Mouse (Mus musculus): ENCODE results near the gene Hs3st3b1. TPM values are rescaled to one million over a fixed set of nuclear protein-coding genes. Genes with fewer than 3 reads are reported as not detected.

The Hs3st3b1 gene
- polyA plus RNA-seq, 1 experiment from 2014 or later, result 13.1 TPM

- H3K4me3 ChIP-seq (replicated peaks), result peak overlapping the region; percentile 30
- peaks cover 9% of the 10 kb centered on the region for H3K27me3 ChIP-seq
- no peak overlapping the region for H3K9ac ChIP-seq
- peaks cover 30% of the 10 kb centered on the region for H3K4me1 ChIP-seq
- 4% methylated on average over 19 of the region's 19 CpGs for WGBS
- peak; percentile 61 for ATAC-seq (ENCODE audit: insufficient number of reproducible peaks, low FRiP score, low TSS enrichment, low read depth)
- H3K36me3 ChIP-seq, result no peaks in the 10 kb centered on the region
- H3K4me2 ChIP-seq (replicated peaks), result peak overlapping the region; percentile 45
- no peak overlapping the region for H3K27ac ChIP-seq (replicated peaks)
- H3K9me3 ChIP-seq (replicated peaks), result no peaks in the 10 kb centered on the region
Measured at GRCm38 (mm10) chr11:63951831-63952631, 29.9 kb upstream of the Hs3st3b1 start.

GRCm38 (mm10) chr11:63948371-63948770 is 26.3 kb upstream of the Hs3st3b1 start:
- Histone ChIP-seq H3K36me3 (no peaks in the 10 kb centered on the region), H3K4me3 (replicated peaks) (no peak overlapping the region), H3K9ac (no peak overlapping the region), H3K27me3 (peaks cover 8% of the 10 kb centered on the region), H3K9me3 (replicated peaks) (no peaks in the 10 kb centered on the region), H3K27ac (replicated peaks) (no peak overlapping the region), H3K4me2 (replicated peaks) (no peak overlapping the region), H3K4me1 (peaks cover 24% of the 10 kb centered on the region)
- WGBS, result 83% methylated on average over 11 of the region's 11 CpGs
- no peak for ATAC-seq (ENCODE audit: insufficient number of reproducible peaks, low FRiP score, low TSS enrichment, low read depth)

- 63% methylated on average over 2 of the region's 2 CpGs for WGBS
- Histone ChIP-seq H3K9ac (no peak overlapping the region), H3K9me3 (replicated peaks) (no peaks in the 10 kb centered on the region), H3K27me3 (peaks cover 3% of the 10 kb centered on the region), H3K4me2 (replicated peaks) (no peak overlapping the region), H3K36me3 (no peaks in the 10 kb centered on the region), H3K4me3 (replicated peaks) (no peak overlapping the region), H3K4me1 (peaks cover 12% of the 10 kb centered on the region), H3K27ac (replicated peaks) (no peak overlapping the region)
- no peak for ATAC-seq (ENCODE audit: insufficient number of reproducible peaks, low FRiP score, low TSS enrichment, low read depth)
Measured at GRCm38 (mm10) chr11:63947024-63947423, 24.9 kb upstream of the Hs3st3b1 start.

- Histone ChIP-seq H3K27ac (replicated peaks) (no peak overlapping the region), H3K4me1 (peaks cover 8% of the 10 kb centered on the region), H3K9ac (no peak overlapping the region), H3K27me3 (no peaks in the 10 kb centered on the region), H3K9me3 (replicated peaks) (no peaks in the 10 kb centered on the region), H3K4me2 (replicated peaks) (no peak overlapping the region), H3K4me3 (replicated peaks) (no peak overlapping the region), H3K36me3 (no peaks in the 10 kb centered on the region)
- no peak for ATAC-seq (ENCODE audit: insufficient number of reproducible peaks, low FRiP score, low TSS enrichment, low read depth)
- WGBS, result 80% methylated on average over 3 of the region's 3 CpGs
Measured at GRCm38 (mm10) chr11:63943947-63944346, 21.9 kb upstream of the Hs3st3b1 start.

GRCm38 (mm10) chr11:63943268-63943890 is 21.3 kb upstream of the Hs3st3b1 start:
- 90% methylated on average over 13 of the region's 13 CpGs for WGBS
- peaks cover 8% of the 10 kb centered on the region for H3K4me1 ChIP-seq
- H3K4me2 ChIP-seq (replicated peaks), result no peak overlapping the region
- no peak overlapping the region for H3K4me3 ChIP-seq (replicated peaks)
- no peak overlapping the region for H3K9ac ChIP-seq
- no peak for ATAC-seq (ENCODE audit: insufficient number of reproducible peaks, low FRiP score, low TSS enrichment, low read depth)
- H3K27ac ChIP-seq (replicated peaks), result no peak overlapping the region
- H3K9me3 ChIP-seq (replicated peaks), result no peaks in the 10 kb centered on the region
- H3K27me3 ChIP-seq, result no peaks in the 10 kb centered on the region
- H3K36me3 ChIP-seq, result no peaks in the 10 kb centered on the region

- H3K27me3 ChIP-seq, result no peaks in the 10 kb centered on the region
- no peak for ATAC-seq (ENCODE audit: insufficient number of reproducible peaks, low FRiP score, low TSS enrichment, low read depth)
Measured at GRCm38 (mm10) chr11:63942177-63942576, 20.1 kb upstream of the Hs3st3b1 start.

GRCm38 (mm10) chr11:63936641-63937040 is 14.6 kb upstream of the Hs3st3b1 start:
- no peak overlapping the region for H3K27ac ChIP-seq (replicated peaks)
- H3K4me1 ChIP-seq, result no peaks in the 10 kb centered on the region
- H3K9me3 ChIP-seq (replicated peaks), result no peaks in the 10 kb centered on the region
- peaks cover 5% of the 10 kb centered on the region; the same call in 1 of the 2 replicates for H3K27me3 ChIP-seq
- no peak overlapping the region for H3K9ac ChIP-seq
- ATAC-seq (ENCODE audit: insufficient number of reproducible peaks, low FRiP score, low TSS enrichment, low read depth), result no peak
- H3K4me3 ChIP-seq (replicated peaks), result no peak overlapping the region
- 28% methylated on average over 3 of the region's 3 CpGs for WGBS
- no peaks in the 10 kb centered on the region for H3K36me3 ChIP-seq
- no peak overlapping the region for H3K4me2 ChIP-seq (replicated peaks)

More at GRCm38 (mm10) chr11:63942177-63942576, 20.1 kb upstream of the Hs3st3b1 start:
- Histone ChIP-seq H3K27ac (replicated peaks) (no peak overlapping the region), H3K4me1 (peaks cover 3% of the 10 kb centered on the region), H3K9ac (no peak overlapping the region), H3K36me3 (no peaks in the 10 kb centered on the region), H3K4me3 (replicated peaks) (no peak overlapping the region), H3K4me2 (replicated peaks) (no peak overlapping the region), H3K9me3 (replicated peaks) (no peaks in the 10 kb centered on the region)
- WGBS, result 70% methylated on average over 8 of the region's 8 CpGs

GRCm38 (mm10) chr11:63926901-63927300 is 4.8 kb upstream of the Hs3st3b1 start:
- no peak for ATAC-seq (ENCODE audit: insufficient number of reproducible peaks, low FRiP score, low TSS enrichment, low read depth)
- Histone ChIP-seq H3K9me3 (replicated peaks) (no peaks in the 10 kb centered on the region), H3K27me3 (peaks cover 35% of the 10 kb centered on the region), H3K4me2 (replicated peaks) (no peak overlapping the region), H3K27ac (replicated peaks) (no peak overlapping the region), H3K9ac (no peak overlapping the region), H3K36me3 (no peaks in the 10 kb centered on the region), H3K4me1 (peaks cover 34% of the 10 kb centered on the region), H3K4me3 (replicated peaks) (no peak overlapping the region)
- 81% methylated on average over 6 of the region's 6 CpGs for WGBS

GRCm38 (mm10) chr11:63925161-63925582 is 3.1 kb upstream of the Hs3st3b1 start:
- H3K27ac ChIP-seq (replicated peaks), result no peak overlapping the region
- peak overlapping the region; percentile 67 for H3K4me2 ChIP-seq (replicated peaks)
- peaks cover 39% of the 10 kb centered on the region for H3K27me3 ChIP-seq
- no peaks in the 10 kb centered on the region for H3K36me3 ChIP-seq
- ATAC-seq (ENCODE audit: insufficient number of reproducible peaks, low FRiP score, low TSS enrichment, low read depth), result 0 out of 2 replicates have a peak, but pooled peaks have one; percentile 22
- H3K4me3 ChIP-seq (replicated peaks), result peak overlapping the region; percentile 41
- no peak overlapping the region for H3K9ac ChIP-seq
- H3K9me3 ChIP-seq (replicated peaks), result no peaks in the 10 kb centered on the region
- under 1% methylated on average over 31 of the region's 31 CpGs for WGBS
- H3K4me1 ChIP-seq, result peaks cover 51% of the 10 kb centered on the region

- peak overlapping the region; percentile 94 for H3K4me2 ChIP-seq (replicated peaks)
- peaks cover 39% of the 10 kb centered on the region for H3K27me3 ChIP-seq
- H3K4me3 ChIP-seq (replicated peaks), result peak overlapping the region; percentile 37; the same call in 1 of the 2 replicates
- peaks cover 58% of the 10 kb centered on the region for H3K4me1 ChIP-seq
- no peak overlapping the region for H3K27ac ChIP-seq (replicated peaks)
- H3K36me3 ChIP-seq, result no peaks in the 10 kb centered on the region
- 15% methylated on average over 26 of the region's 26 CpGs for WGBS
- H3K9me3 ChIP-seq (replicated peaks), result no peaks in the 10 kb centered on the region
- ATAC-seq (ENCODE audit: insufficient number of reproducible peaks, low FRiP score, low TSS enrichment, low read depth), result no peak
- no peak overlapping the region for H3K9ac ChIP-seq
Measured at GRCm38 (mm10) chr11:63924286-63924930, 2.3 kb upstream of the Hs3st3b1 start.

- Histone ChIP-seq H3K4me3 (replicated peaks) (peak overlapping the region; percentile 37), H3K27ac (replicated peaks) (no peak overlapping the region), H3K4me2 (replicated peaks) (peak overlapping the region; percentile 94), H3K9me3 (replicated peaks) (no peaks in the 10 kb centered on the region), H3K36me3 (no peaks in the 10 kb centered on the region), H3K9ac (no peak overlapping the region), H3K4me1 (peaks cover 68% of the 10 kb centered on the region), H3K27me3 (peaks cover 39% of the 10 kb centered on the region)
- no peak for ATAC-seq (ENCODE audit: insufficient number of reproducible peaks, low FRiP score, low TSS enrichment, low read depth)
- 1% methylated on average over 29 of the region's 29 CpGs for WGBS
Measured at GRCm38 (mm10) chr11:63923386-63923785, 1.3 kb upstream of the Hs3st3b1 start.
